Mouse (Mus musculus) mesoderm, embryonic 11.5 days (tissue): ENCODE data around the gene Per2.

Experiments
- DNase-seq: peaks from one replicate; pipeline ENCODE4 v3.0.0-alpha.2; 2012; ENCODE audit warnings: low read depth, low spot score

The Per2 gene

GRCm38 (mm10) chr1:91434905-91435304 lies 24.2 kb downstream of the Per2 start:
- no peak for DNase-seq

GRCm38 (mm10) chr1:91430761-91431160 lies 28.4 kb downstream of the Per2 start:
- no peak for DNase-seq

- DNase-seq = no peak
These were observed 29.9 kb downstream of the Per2 start for GRCm38 (mm10) chr1:91429212-91429611.

- peak; percentile 83 for DNase-seq
These were observed 30.5 kb downstream of the Per2 start for GRCm38 (mm10) chr1:91428614-91429013.

- DNase-seq = no peak
These were observed 32.7 kb downstream of the Per2 start for GRCm38 (mm10) chr1:91426397-91426796.

GRCm38 (mm10) chr1:91420601-91421065 lies 38.5 kb downstream of the Per2 start:
- DNase-seq = no peak

GRCm38 (mm10) chr1:91419862-91420600 lies 39.1 kb downstream of the Per2 start:
- DNase-seq = no peak

- DNase-seq = no peak
These were observed 41.1 kb downstream of the Per2 start for GRCm38 (mm10) chr1:91417991-91418390.

- DNase-seq = no peak
These were observed 43.8 kb downstream of the Per2 start for GRCm38 (mm10) chr1:91415311-91415710.

GRCm38 (mm10) chr1:91414903-91415302 lies 44.2 kb downstream of the Per2 start:
- peak; percentile 48 for DNase-seq

GRCm38 (mm10) chr1:91413898-91414594 lies 45.1 kb downstream of the Per2 start, which contains the start of gene Hes6:
Hes6 (minus strand) TSS chr1:91414038.
- DNase-seq = peak; percentile 88

- DNase-seq = no peak
These were observed 45.6 kb downstream of the Per2 start for GRCm38 (mm10) chr1:91413536-91413897.

GRCm38 (mm10) chr1:91413030-91413506 lies 46.1 kb downstream of the Per2 start:
- DNase-seq = peak; percentile 97

GRCm38 (mm10) chr1:91412286-91413029 lies 46.7 kb downstream of the Per2 start:
- peak; percentile 26 for DNase-seq

GRCm38 (mm10) chr1:91411631-91412285 lies 47.4 kb downstream of the Per2 start:
- no peak for DNase-seq

GRCm38 (mm10) chr1:91407819-91408218 lies 51.3 kb downstream of the Per2 start:
- no peak for DNase-seq

GRCm38 (mm10) chr1:91405406-91406169 lies 53.5 kb downstream of the Per2 start:
- DNase-seq = no peak

- DNase-seq = no peak
These were observed 54.1 kb downstream of the Per2 start for GRCm38 (mm10) chr1:91404976-91405375.

- DNase-seq = peak; percentile 88
These were observed 60.7 kb downstream of the Per2 start, which contains the start of gene Ilkap for GRCm38 (mm10) chr1:91398260-91399062. Ilkap (minus strand) TSS chr1:91398815.

- DNase-seq = no peak
These were observed 61.2 kb downstream of the Per2 start for GRCm38 (mm10) chr1:91397927-91398259.
